Mouse (Mus musculus) liver, embryonic 15.5 days (tissue): Measurements from ENCODE around the gene Igsf10. TPM values are rescaled to one million over a fixed set of nuclear protein-coding genes. Genes with fewer than 3 reads are reported as not detected.

Experiments used
- ATAC-seq: fragments of 200-750 bp; cut with Nextera tagmentation; 2 replicates; pipeline ENCODE4 v1.8.0; 2017; ENCODE audit warnings: moderate number of reproducible peaks, mild to moderate bottlenecking, moderate library complexity; ENCODE audit not compliant: insufficient read depth
- H3K27ac ChIP-seq: fragments of 300-500 bp; sonication (generic); replicated peaks from 2 replicates; pipeline ENCODE4 v1.5.1; 2015; ENCODE audit warnings: mild to moderate bottlenecking, inconsistent platforms
- H3K27me3 ChIP-seq: fragments of 300-500 bp; sonication (generic); 2 replicates; pipeline ENCODE4 v1.6.1; 2015; ENCODE audit warnings: mild to moderate bottlenecking, inconsistent platforms
- H3K36me3 ChIP-seq: fragments of 300-500 bp; sonication (generic); replicated peaks from 2 replicates; pipeline ENCODE4 v1.6.1; 2015; ENCODE audit warnings: moderate library complexity, mild to moderate bottlenecking, inconsistent platforms
- H3K4me1 ChIP-seq: fragments of 300-500 bp; sonication (generic); replicated peaks from 2 replicates; pipeline ENCODE4 v1.6.1; 2015; ENCODE audit warnings: inconsistent platforms
- H3K4me2 ChIP-seq: fragments of 300-500 bp; sonication (generic); 2 replicates; pipeline ENCODE4 v1.6.1; 2015; ENCODE audit warnings: moderate library complexity, mild to moderate bottlenecking, inconsistent platforms
- H3K4me3 ChIP-seq: fragments of 300-500 bp; sonication (generic); replicated peaks from 2 replicates; pipeline ENCODE4 v1.5.1; 2015; ENCODE audit warnings: mild to moderate bottlenecking, inconsistent platforms
- H3K9ac ChIP-seq: fragments of 300-500 bp; sonication (generic); 2 replicates; pipeline ENCODE4 v1.6.1; 2015; ENCODE audit warnings: moderate library complexity, mild to moderate bottlenecking, inconsistent platforms
- H3K9me3 ChIP-seq: fragments of 300-500 bp; sonication (generic); replicated peaks from 2 replicates; pipeline ENCODE4 v1.6.1; 2016; ENCODE audit warnings: inconsistent platforms
- WGBS: fragments of 180-500 bp; shearing (Covaris S2); methylation state at CpG from one replicate; pipeline ENCODE4 v1.1.7; 2015; ENCODE audit warnings: mixed read lengths; ENCODE audit not compliant: insufficient replicate concordance; 5-methylcytosine and 5-hydroxymethylcytosine counted together
- polyA plus RNA-seq: library from polyadenylated mRNA; unstranded; fragments of >200 nt; fragmentation: Nextera tagmentation; extraction: Ambion mirVana; gene quantifications from 2 replicates; pipeline ENCODE4 v1.2.1, GENCODE M21; 2015

Gene Igsf10
- polyA plus RNA-seq, 1 experiment from 2014 or later, result 0.61 TPM

DNA sequence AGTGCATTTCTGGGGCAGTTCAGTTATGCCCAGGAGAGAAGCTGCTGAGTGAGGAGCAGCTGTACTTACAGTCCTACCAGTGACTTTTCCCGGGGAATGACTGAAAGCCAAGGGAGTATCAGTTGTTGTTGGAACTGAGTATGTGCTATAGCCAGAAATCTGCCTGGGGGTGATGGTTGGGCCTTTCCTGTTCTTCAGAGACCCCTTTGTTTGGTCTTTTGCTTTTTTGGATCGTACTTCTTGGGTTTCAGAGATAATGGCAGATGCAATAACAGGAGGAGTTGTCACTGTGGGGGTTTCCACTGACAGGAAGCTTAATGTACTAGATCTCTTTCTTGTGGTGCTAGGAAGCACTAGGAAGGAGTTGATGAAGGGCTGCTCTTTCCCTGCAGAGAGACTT, 15.7 kb downstream of the Igsf10 start:
- no peaks in the 10 kb centered on the region for H3K9me3 ChIP-seq
- no peak for ATAC-seq
- H3K4me3 ChIP-seq, result no peak overlapping the region
- no peaks in the 10 kb centered on the region for H3K4me1 ChIP-seq
- H3K27me3 ChIP-seq, result no peaks in the 10 kb centered on the region
- 62% methylated on average over 2 of the region's 2 CpGs for WGBS
- no peak overlapping the region for H3K9ac ChIP-seq
- no peaks in the 10 kb centered on the region for H3K36me3 ChIP-seq
- H3K4me2 ChIP-seq, result no peak overlapping the region
- H3K27ac ChIP-seq, result no peak overlapping the region

DNA sequence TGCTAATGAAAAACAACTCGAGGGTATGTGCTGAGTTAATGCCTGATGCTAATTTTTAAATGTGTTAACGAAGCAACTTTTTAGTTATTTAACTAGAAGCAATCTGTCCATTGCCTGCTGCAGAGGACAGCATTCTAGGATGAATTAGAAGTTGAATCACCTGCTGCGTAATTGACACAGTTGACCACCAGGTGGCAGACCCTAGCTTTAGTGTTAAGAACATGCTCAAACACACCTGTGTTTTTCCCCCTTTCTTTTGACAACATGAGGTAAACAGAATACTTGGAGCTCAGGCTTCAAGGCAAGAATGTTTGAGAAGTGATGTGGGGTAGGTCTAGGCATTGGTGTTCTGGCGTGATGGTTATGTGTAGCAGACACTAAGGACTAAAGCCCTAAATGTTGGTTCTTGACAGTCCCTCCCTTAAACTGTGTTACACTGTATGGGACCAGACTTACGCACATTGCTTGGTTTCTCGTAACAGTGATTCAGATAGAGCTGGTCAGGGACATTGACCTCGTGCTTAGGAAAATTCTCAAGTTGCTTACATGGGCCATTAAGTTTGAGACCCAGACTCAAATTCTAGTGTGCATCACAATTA, 22.8 kb downstream of the Igsf10 start:
- H3K36me3 ChIP-seq, result no peaks in the 10 kb centered on the region
- H3K4me2 ChIP-seq, result no peak overlapping the region
- no peak overlapping the region for H3K4me3 ChIP-seq
- H3K27me3 ChIP-seq, result no peaks in the 10 kb centered on the region
- no peaks in the 10 kb centered on the region for H3K9me3 ChIP-seq
- H3K9ac ChIP-seq, result no peak overlapping the region
- H3K27ac ChIP-seq, result no peak overlapping the region
- no peak for ATAC-seq
- no peaks in the 10 kb centered on the region for H3K4me1 ChIP-seq
- 39% methylated on average over 7 of the region's 7 CpGs for WGBS

DNA sequence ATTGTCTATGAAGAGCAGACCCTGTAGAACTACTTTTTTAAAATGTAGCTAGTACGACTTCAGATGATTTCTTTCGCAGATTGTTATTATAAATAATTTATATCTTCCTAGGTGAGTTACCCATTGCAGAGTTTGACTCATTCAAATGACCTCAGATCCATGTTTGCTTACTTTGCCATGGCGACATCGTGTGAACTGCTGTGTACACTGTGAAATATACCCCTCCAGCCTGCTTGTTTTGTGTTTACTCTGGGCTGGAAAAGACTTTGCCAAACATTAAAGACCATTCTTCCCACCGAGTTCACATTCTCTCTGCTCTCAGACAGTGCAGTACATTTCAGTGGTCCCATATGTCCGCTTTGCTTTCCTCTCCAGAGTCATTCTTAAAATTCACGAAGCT, 28.1 kb downstream of the Igsf10 start:
- H3K36me3 ChIP-seq, result no peaks in the 10 kb centered on the region
- no peak overlapping the region for H3K4me2 ChIP-seq
- 68% methylated on average over 7 of the region's 7 CpGs for WGBS
- H3K4me3 ChIP-seq, result no peak overlapping the region
- no peaks in the 10 kb centered on the region for H3K9me3 ChIP-seq
- no peak overlapping the region for H3K9ac ChIP-seq
- no peak overlapping the region for H3K27ac ChIP-seq
- no peak for ATAC-seq
- no peaks in the 10 kb centered on the region for H3K27me3 ChIP-seq
- H3K4me1 ChIP-seq, result no peaks in the 10 kb centered on the region

DNA sequence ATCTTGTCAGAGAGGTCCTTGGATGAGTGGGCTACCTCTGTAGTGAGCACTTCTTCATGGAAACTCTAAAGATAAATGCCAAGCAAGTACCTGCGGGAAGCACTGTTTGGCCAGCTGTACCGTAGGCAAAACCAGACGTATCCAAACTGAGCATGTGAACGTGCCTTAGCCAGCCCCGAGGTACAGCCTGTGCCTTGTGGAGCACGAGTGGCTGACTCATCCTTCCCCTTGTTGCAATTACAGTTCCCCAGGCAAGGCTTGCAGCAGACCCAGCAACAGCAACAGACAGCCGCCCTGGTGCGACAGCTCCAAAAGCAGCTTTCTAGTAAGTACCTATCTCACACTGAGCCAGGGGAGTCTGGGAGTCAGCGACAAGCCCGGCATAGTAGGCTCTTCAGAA, 31.6 kb downstream of the Igsf10 start:
- no peak for ATAC-seq
- no peak overlapping the region for H3K27ac ChIP-seq
- WGBS, result 51% methylated on average over 10 of the region's 10 CpGs

DNA sequence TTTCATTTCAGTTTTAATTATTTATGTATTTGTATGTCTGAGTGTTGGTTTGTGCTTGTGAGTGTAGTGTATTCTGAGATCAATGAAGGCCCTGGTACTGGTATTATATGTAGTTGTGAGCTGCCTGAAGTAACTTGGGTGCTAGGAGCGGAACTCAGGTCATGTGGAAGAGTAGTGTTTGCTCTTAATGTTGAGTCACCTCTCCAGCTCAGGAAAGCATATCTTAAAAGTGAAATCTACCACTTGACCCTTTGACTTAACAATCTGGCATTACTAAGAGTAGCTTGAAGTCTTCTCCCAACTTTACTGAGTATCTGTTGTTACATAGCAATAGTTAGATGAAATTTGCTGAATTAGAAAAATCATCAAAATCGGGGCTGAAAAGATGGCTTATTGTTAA, 38.7 kb downstream of the Igsf10 start:
- Histone ChIP-seq H3K4me1 (no peaks in the 10 kb centered on the region), H3K9ac (no peak overlapping the region), H3K27me3 (no peaks in the 10 kb centered on the region), H3K36me3 (no peaks in the 10 kb centered on the region), H3K4me3 (no peak overlapping the region), H3K27ac (no peak overlapping the region), H3K9me3 (no peaks in the 10 kb centered on the region), H3K4me2 (no peak overlapping the region)
- WGBS, result 64% methylated on average over 2 of the region's 2 CpGs
- no peak for ATAC-seq

More for the DNA sequence above, 31.6 kb downstream of the Igsf10 start:
- no peaks in the 10 kb centered on the region for H3K4me1 ChIP-seq
- no peaks in the 10 kb centered on the region for H3K36me3 ChIP-seq
- no peak overlapping the region for H3K4me3 ChIP-seq
- H3K4me2 ChIP-seq, result no peak overlapping the region
- no peaks in the 10 kb centered on the region for H3K9me3 ChIP-seq
- no peak overlapping the region for H3K9ac ChIP-seq
- no peaks in the 10 kb centered on the region for H3K27me3 ChIP-seq

DNA sequence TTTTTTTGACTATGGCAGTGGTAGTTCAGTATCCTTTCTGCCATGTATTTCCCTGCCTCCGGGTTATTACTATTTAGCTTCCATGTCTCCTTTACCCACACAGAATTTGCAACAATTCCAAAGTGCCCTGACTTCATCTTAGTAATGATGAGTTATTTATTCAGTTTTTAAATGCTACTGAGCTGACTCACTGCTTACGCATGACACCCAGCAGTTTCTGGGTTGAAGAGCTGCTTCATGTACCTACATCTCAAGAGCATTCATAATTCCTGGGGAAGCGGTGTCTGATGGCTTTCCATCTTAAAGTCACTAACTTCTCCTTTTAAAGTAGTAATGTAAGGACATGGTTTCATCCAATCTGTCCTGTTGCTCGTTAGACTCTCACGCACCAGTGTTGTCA, 39.2 kb downstream of the Igsf10 start:
- Histone ChIP-seq H3K4me2 (no peak overlapping the region), H3K36me3 (no peaks in the 10 kb centered on the region), H3K27me3 (no peaks in the 10 kb centered on the region), H3K27ac (no peak overlapping the region), H3K4me1 (no peaks in the 10 kb centered on the region), H3K4me3 (no peak overlapping the region), H3K9me3 (no peaks in the 10 kb centered on the region), H3K9ac (no peak overlapping the region)
- 75% methylated on average over 5 of the region's 5 CpGs for WGBS
- ATAC-seq, result no peak

DNA sequence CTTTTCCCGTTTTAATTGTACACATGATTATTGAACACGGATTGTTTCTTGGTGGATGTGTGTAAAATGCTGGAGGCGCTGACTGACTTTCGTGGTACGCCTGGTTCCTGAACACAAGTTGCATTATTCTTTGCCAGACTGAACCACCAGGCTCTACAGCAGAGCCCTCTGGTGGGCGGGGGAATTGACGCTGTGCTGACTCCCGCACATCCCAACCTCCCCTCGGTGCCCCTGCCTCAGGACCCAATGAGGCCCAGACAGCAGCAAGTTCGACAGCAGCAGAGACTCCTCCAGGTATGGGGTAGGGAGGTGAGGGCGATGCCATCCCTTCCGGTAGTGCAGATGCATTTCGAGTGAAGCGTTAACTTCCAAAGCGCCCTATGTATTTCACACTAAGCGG, 46.5 kb downstream of the Igsf10 start:
- no peaks in the 10 kb centered on the region for H3K4me1 ChIP-seq
- 75% methylated on average over 16 of the region's 16 CpGs for WGBS
- H3K27ac ChIP-seq, result no peak overlapping the region

DNA sequence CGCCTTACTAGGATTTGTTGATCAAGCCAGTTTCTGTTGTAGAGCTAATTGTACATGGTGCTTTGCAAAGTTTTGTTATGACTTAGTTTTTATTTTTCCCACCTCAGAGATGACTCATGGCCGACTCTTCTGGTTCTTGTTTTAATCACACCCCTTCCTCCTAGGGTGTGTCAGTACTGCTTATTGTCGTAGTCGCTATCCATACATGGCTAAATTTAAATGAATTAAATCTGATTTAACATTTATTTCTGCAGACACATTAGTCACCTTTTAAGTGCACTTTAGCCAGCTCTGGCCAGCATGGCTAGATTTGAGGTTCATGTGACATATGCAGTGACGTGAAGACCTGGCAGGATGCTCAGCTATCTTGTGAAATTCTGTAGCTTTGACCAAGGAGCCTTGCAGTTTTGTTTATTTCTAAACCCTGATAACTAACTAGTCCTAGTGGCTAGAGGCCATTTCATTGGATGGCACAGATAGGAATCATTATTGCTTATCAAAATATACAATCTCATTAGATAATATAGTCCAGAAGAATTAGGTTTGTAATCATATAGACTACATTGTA, 47.5 kb downstream of the Igsf10 start:
- ATAC-seq, result no peak
- Histone ChIP-seq H3K9me3 (no peaks in the 10 kb centered on the region), H3K4me3 (no peak overlapping the region), H3K27ac (no peak overlapping the region), H3K27me3 (no peaks in the 10 kb centered on the region), H3K36me3 (no peaks in the 10 kb centered on the region), H3K4me1 (no peaks in the 10 kb centered on the region), H3K4me2 (no peak overlapping the region), H3K9ac (no peak overlapping the region)
- 72% methylated on average over 5 of the region's 5 CpGs for WGBS

More for the DNA sequence above, 46.5 kb downstream of the Igsf10 start:
- Histone ChIP-seq H3K9me3 (no peaks in the 10 kb centered on the region), H3K4me3 (no peak overlapping the region), H3K4me2 (no peak overlapping the region), H3K9ac (no peak overlapping the region), H3K27me3 (no peaks in the 10 kb centered on the region), H3K36me3 (no peaks in the 10 kb centered on the region)
- ATAC-seq, result no peak

DNA sequence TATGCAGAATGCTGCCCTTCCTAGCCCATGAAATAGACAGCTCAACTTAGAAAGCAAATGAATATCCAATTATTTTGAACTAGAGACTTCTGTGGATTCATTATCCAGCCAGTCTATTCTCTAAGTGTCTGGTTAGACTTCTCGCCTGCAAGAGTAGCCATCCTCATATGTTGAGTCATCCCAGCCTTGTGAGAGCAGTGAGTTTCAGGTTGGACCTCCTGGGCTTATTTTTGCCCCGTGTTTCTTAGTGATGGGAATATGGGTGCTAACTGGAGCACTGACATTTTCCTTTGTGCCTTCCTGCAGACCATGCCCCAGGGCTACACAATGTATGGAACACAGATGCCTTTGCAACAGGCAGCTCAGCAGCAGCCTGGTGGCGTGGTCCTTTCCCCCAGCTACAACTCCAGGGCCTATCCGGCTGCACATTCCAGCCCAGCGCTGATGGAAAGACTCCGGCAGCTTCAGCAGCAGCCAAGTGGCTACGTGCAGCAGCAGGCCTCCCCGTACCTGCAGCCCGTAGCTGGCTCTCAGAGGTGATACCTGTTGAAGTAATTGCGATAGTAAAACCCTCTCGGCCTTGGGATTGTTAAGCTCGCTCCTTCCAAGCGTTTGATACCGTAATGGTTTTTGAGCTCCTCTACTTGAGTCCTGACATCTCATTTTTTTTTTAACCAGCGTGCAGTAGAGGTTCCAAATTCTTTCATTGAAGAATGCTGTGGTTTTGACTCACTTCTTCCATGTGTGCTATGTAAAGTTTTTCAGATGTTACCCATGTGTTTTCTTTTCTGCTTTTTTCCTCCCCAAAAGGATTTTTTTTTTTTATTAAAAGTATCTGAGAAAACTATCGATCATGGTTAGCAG, 48.3 kb downstream of the Igsf10 start:
- Histone ChIP-seq H3K27ac (no peak overlapping the region), H3K36me3 (no peaks in the 10 kb centered on the region), H3K4me1 (no peaks in the 10 kb centered on the region), H3K9ac (no peak overlapping the region), H3K4me2 (no peak overlapping the region), H3K27me3 (no peaks in the 10 kb centered on the region), H3K9me3 (no peaks in the 10 kb centered on the region), H3K4me3 (no peak overlapping the region)
- 73% methylated on average over 16 of the region's 16 CpGs for WGBS
- ATAC-seq, result no peak

DNA sequence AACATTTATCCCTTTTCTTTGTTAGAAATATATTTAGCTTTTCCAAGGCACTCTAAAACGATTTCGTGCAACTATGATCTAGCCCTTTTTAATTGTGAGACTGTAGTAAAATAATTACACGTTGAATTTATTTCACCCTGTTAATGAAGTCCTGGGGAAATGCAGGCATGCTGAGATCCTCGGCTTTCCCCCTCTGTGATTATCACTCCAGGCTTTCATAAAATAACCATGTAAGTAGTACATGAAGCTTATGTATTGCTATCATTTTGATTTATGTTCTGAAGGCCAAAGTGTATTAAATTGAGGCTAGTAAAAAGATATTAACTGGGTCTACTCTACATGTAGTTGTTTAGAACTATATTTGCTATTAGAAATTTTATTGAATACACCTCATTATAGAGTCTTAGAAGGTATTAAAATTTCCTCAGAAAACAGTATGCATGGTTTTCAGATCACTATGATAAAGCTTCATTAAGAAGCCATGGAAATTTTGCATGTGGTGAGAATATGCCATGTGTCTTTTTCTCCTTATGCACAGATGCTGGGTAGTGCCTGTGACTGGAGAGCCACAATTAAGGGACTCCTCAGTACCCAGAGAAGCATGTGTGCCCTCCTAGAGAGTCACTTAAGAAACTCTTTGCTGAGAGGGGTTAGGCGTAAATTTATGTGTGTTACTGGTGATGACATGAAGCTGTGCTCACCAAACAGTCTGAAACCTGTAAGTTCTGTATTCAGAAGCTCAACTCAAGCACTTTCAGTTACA, 50.6 kb downstream of the Igsf10 start:
- no peak overlapping the region for H3K4me2 ChIP-seq
- no peaks in the 10 kb centered on the region for H3K36me3 ChIP-seq
- no peak overlapping the region for H3K9ac ChIP-seq
- WGBS, result 71% methylated on average over 5 of the region's 5 CpGs
- no peaks in the 10 kb centered on the region for H3K27me3 ChIP-seq
- ATAC-seq, result no peak
- H3K27ac ChIP-seq, result no peak overlapping the region
- no peaks in the 10 kb centered on the region for H3K4me1 ChIP-seq
- H3K4me3 ChIP-seq, result no peak overlapping the region
- H3K9me3 ChIP-seq, result no peaks in the 10 kb centered on the region

DNA sequence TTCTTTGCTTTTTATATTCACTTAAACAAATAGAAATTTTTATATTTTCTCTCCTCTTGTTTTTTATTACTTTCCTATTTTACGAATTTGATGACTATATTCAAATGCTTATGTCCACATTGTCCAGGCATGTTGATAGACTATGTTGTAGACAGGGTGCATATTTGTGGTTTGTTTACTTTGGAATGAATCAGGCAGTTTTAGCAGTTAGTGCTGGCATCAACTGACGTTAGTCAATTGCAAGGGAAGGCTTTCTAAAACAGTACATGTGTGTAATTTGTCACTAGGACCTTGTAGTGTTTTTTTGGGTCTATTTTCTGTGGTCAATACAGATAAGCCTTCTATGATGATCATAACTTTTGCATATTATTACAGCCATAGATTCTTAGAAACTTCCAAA, 53.6 kb downstream of the Igsf10 start:
- no peak overlapping the region for H3K4me3 ChIP-seq

More for the DNA sequence above, 53.6 kb downstream of the Igsf10 start:
- H3K4me1 ChIP-seq, result no peaks in the 10 kb centered on the region
- no peaks in the 10 kb centered on the region for H3K36me3 ChIP-seq
- 37% methylated on average over 2 of the region's 2 CpGs for WGBS
- H3K9me3 ChIP-seq, result no peaks in the 10 kb centered on the region
- H3K27ac ChIP-seq, result no peak overlapping the region
- no peak overlapping the region for H3K9ac ChIP-seq
- no peaks in the 10 kb centered on the region for H3K27me3 ChIP-seq
- H3K4me2 ChIP-seq, result no peak overlapping the region
- no peak for ATAC-seq
